Mouse (Mus musculus) ES-Bruce4 (cell line): ENCODE results near the gene Patz1.

ENCODE experiments used
- CTCF ChIP-seq: IDR thresholded peaks from one replicate; pipeline ENCODE4 v1.8.1; 2011; ENCODE audit warnings: low read depth, low read length
- EP300 ChIP-seq: IDR thresholded peaks from 2 replicates; pipeline ENCODE4 v1.6.1; 2011; ENCODE audit warnings: low read depth, low read length; ENCODE audit not compliant: insufficient read depth

DNA sequence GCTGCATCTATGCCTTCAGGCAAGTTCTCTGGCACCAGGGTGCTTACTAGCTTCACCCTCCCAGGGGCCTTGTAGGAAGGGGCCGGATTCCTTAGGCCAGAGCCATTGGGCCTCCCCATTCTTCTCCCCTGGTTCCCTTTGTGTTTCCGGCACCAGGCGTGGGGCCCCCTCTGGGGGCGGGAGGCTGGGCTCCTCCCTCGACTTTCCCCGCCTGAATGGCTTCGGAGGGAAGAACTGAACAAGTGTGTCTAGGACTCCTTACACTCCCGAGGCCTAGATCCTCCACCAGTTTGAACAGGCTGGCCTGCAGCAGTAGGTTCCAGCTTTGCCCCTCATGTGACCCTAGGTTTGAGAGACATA lies 3.4 kb downstream of the Patz1 start:
- TF ChIP-seq EP300 (peak; percentile 52; the same call in 1 of the 2 replicates), CTCF (no peak)
